Mouse (Mus musculus) heart, embryonic 14.5 days (tissue): ENCODE measurements at regions not wholly inside any gene's neighbourhood (a gene's known extent, or its start where the extent isn't known, plus 50 kb on each side); places are given as distances from the start of the nearest gene placed in this dataset.

Source experiments
- ATAC-seq: fragments of 200-750 bp; cut with Nextera tagmentation; 2 replicates; pipeline ENCODE4 v1.8.0; 2017; ENCODE audit warnings: low read depth, moderate TSS enrichment; ENCODE audit not compliant: insufficient number of reproducible peaks, insufficient read depth, low FRiP score
- H3K27ac ChIP-seq, 2 experiments: fragments of 200-500 bp in 1 of 2; fragments of 300-500 bp in 1 of 2; sonication (generic) in 1 of 2; replicated peaks in 1 of 2; 2 replicates each; pipeline ENCODE4 v1.5.1; 2012 to 2014; ENCODE audit warnings: low read depth in 2 of 2, low read length in 2 of 2, control low read depth in 1 of 2, mild to moderate bottlenecking in 1 of 2, mixed read lengths in 1 of 2; ENCODE audit not compliant: control insufficient read depth in 1 of 2, insufficient read depth in 1 of 2
- H3K27me3 ChIP-seq: fragments of 300-500 bp; sonication (generic); 2 replicates; pipeline ENCODE4 v1.6.1; 2014; ENCODE audit warnings: mild to moderate bottlenecking, low read length, control low read depth; ENCODE audit not compliant: control insufficient read depth, insufficient read depth
- H3K36me3 ChIP-seq: fragments of 300-500 bp; sonication (generic); 2 replicates; pipeline ENCODE4 v1.6.1; 2014; ENCODE audit warnings: mild to moderate bottlenecking, control low read depth, low read length, mixed read lengths; ENCODE audit not compliant: control insufficient read depth, insufficient read depth
- H3K4me1 ChIP-seq, 2 experiments: fragments of 200-500 bp in 1 of 2; fragments of 300-500 bp in 1 of 2; sonication (generic) in 1 of 2; 2 replicates each; pipeline ENCODE4 v1.6.1; 2012 to 2014; ENCODE audit warnings: low read length in 2 of 2, control low read depth in 1 of 2, mixed read lengths in 1 of 2; ENCODE audit not compliant: control insufficient read depth in 2 of 2, insufficient read depth in 2 of 2
- H3K4me2 ChIP-seq: fragments of 300-500 bp; sonication (generic); 2 replicates; pipeline ENCODE4 v1.6.1; 2014; ENCODE audit warnings: mild to moderate bottlenecking, low read length
- H3K4me3 ChIP-seq, 2 experiments: fragments of 200-500 bp in 1 of 2; fragments of 300-500 bp in 1 of 2; sonication (generic) in 1 of 2; 2 replicates each; pipeline ENCODE4 v1.5.1; 2012 to 2014; ENCODE audit warnings: low read length in 2 of 2, mild to moderate bottlenecking in 2 of 2, control low read depth in 1 of 2, low read depth in 1 of 2, moderate library complexity in 1 of 2; ENCODE audit not compliant: control insufficient read depth in 1 of 2, insufficient read depth in 1 of 2
- H3K9ac ChIP-seq: fragments of 300-500 bp; sonication (generic); 2 replicates; pipeline ENCODE4 v1.6.1; 2014; ENCODE audit warnings: mild to moderate bottlenecking, low read length
- H3K9me3 ChIP-seq: fragments of 300-500 bp; sonication (generic); 2 replicates; pipeline ENCODE4 v1.6.1; 2016; ENCODE audit warnings: low read length, control low read depth; ENCODE audit not compliant: control insufficient read depth
- WGBS: fragments of 180-500 bp; shearing (Covaris S2); extraction: QIAGEN DNeasy Blood & Tissue Kit; methylation state at CpG from one replicate; pipeline ENCODE4 v1.1.7; 2014; 5-methylcytosine and 5-hydroxymethylcytosine counted together

DNA sequence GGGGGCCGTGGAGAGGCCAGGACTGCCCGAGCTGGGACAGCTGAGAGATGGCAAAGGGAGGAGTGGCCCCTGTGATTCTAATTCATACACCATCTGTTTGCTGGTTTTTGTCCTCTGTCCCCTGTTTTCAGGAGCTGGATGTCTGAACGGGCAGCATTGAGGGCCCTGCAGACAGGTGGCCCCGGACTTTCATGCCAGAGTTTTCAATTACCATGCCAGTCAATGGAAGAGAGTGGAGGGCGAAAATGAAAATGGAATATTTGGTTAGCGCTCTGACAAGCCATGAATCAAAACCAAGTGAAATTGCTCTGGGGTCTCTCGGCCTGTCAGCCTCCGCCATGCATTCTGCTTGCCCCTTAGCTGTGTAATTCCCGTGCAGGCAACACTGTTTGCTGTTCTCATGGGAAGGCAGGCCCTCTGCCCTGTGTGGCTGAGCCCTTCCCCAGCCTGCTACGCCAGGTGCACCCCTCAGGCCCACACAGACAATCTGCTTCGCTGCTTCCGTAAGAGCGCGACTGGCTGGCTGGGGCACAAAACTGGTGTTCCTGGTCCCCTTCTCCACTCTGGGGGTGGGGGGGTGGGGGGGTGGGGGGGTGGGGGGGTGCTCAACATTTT, 127.9 kb upstream of the 9630041A04Rik start:
- no peaks in the 10 kb centered on the region for H3K9me3 ChIP-seq
- no peak for ATAC-seq
- H3K36me3 ChIP-seq: no peaks in the 10 kb centered on the region
- 76% methylated on average over 14 of the region's 14 CpGs for WGBS
- H3K27me3 ChIP-seq: no peaks in the 10 kb centered on the region
- no peak overlapping the region for H3K4me3 ChIP-seq
- no peaks in the 10 kb centered on the region for H3K4me1 ChIP-seq
- H3K27ac ChIP-seq: no peak overlapping the region
- H3K4me2 ChIP-seq: no peak overlapping the region
- H3K9ac ChIP-seq: no peak overlapping the region

DNA sequence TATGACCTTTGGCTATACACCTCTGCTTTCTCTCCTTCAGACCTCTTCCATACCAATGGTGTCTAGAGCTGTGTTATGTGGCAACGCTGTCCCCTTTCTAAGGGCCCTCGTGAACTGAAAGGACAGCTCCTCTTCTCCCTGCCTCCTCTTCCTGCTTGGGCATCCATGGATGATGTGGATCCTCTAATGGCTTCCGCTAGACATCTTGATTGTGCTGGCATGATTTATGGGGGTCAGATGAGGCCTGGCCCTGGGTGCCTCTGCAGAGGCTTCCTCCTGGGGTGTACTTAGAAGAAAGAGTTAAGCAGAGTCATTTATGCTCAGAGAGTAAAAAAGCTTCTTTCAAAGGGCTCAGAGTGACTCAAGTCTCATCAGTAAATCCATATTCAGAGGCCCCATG, 131.5 kb upstream of the 9630041A04Rik start:
- WGBS: 78% methylated on average over 3 of the region's 3 CpGs
- Histone ChIP-seq H3K4me3 (no peak overlapping the region), H3K27me3 (no peaks in the 10 kb centered on the region), H3K36me3 (no peaks in the 10 kb centered on the region), H3K9me3 (no peaks in the 10 kb centered on the region), H3K27ac (no peak overlapping the region), H3K9ac (no peak overlapping the region), H3K4me1 (no peaks in the 10 kb centered on the region), H3K4me2 (no peak overlapping the region)
- ATAC-seq: no peak

DNA sequence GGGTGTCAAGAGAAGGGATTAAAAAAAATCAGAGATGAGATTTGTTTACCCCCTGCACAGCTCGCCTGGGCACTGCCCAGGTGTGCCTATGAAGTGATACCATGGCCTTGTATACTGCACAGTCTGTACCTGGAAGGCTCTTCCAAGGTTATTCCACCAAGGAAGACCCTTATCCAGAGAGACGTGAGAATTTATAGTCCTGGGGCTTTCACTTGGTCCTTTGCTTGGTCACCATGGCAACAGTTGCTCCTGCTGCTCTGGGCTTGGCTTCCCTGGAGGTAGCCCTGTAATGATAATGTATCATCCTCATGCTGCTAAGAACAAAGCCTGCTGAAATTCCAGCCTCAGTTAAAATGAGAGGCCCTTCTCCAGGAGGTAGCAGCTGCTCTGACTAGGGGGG, 143.7 kb upstream of the 9630041A04Rik start:
- H3K4me2 ChIP-seq: no peak overlapping the region
- H3K4me1 ChIP-seq: no peaks in the 10 kb centered on the region
- ATAC-seq: no peak
- no peak overlapping the region for H3K9ac ChIP-seq
- no peaks in the 10 kb centered on the region for H3K9me3 ChIP-seq
- WGBS: 33% methylated on average over 2 of the region's 2 CpGs
- no peaks in the 10 kb centered on the region for H3K27me3 ChIP-seq
- no peak overlapping the region for H3K4me3 ChIP-seq
- H3K36me3 ChIP-seq: no peaks in the 10 kb centered on the region
- H3K27ac ChIP-seq: no peak overlapping the region

DNA sequence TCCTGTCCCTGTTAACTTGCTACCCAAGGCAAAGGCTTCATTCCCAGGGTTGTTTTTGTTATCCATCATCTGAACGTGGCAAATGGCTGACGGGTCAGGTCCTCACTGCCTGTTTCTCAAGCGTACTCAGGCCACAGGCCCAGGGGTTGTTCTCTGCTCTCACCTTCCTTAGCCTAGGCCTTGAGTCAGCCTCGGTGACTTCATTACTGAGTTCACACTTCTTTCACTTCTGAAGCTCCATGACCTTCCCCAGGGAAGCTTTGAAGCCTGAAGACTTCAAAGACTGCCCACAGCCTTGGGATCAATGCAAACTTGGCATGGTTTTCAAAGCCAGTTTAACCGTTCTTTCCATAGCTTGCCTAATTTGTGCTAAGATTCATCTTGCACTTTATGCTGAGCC, 145.3 kb upstream of the 9630041A04Rik start:
- Histone ChIP-seq H3K9me3 (no peaks in the 10 kb centered on the region), H3K36me3 (no peaks in the 10 kb centered on the region), H3K4me1 (no peaks in the 10 kb centered on the region), H3K9ac (no peak overlapping the region), H3K4me2 (no peak overlapping the region), H3K27me3 (no peaks in the 10 kb centered on the region), H3K4me3 (no peak overlapping the region), H3K27ac (no peak overlapping the region)
- ATAC-seq: no peak
- WGBS: 47% methylated on average over 5 of the region's 5 CpGs

DNA sequence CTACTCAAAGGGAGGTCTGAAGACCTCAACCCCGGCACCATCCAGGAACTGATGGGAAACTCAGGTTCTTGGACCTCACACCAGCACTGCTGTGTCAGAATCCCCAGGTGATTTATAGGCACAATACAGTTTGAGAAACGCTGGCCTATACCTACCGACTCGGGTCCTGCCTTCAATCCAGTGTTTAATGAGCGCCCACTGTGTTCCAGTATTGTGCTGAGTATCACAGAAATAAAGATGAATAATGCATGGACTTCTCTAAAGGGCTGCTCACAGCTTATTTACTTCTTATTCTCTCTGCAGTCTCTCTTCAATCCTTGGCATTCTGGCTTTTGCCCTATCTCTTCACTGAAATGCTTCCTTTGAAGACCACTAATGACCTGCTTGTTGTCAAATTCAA, 146.8 kb upstream of the 9630041A04Rik start:
- ATAC-seq: no peak
- 82% methylated on average over 5 of the region's 5 CpGs for WGBS
- H3K27me3 ChIP-seq: no peaks in the 10 kb centered on the region

DNA sequence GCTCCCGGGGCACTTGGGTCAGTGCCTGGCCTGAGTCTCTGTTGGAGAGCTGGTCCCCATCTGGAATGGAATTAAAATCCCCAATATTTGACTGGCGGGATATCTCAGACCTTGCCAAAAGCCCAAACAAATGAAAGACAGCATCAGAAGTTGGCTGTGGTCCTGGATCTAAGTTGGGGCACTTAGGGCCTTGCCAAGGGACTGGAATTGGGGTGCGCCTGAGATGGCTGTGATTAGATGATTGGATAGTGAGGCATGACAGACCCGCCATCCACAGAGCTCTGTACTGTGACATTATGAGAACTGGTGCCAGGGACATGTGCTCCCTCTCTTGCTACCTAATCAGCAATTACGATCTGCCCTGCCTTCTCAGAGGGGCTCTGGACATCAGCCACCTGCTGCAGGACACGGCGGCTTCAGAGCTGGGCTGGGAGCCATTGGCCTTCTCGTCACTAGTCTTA, 151.0 kb upstream of the 9630041A04Rik start:
- Histone ChIP-seq H3K4me3 (no peak overlapping the region), H3K4me1 (no peaks in the 10 kb centered on the region), H3K4me2 (no peak overlapping the region), H3K27ac (no peak overlapping the region), H3K27me3 (no peaks in the 10 kb centered on the region), H3K9ac (no peak overlapping the region), H3K36me3 (no peaks in the 10 kb centered on the region), H3K9me3 (no peaks in the 10 kb centered on the region)
- WGBS: 80% methylated on average over 8 of the region's 8 CpGs
- ATAC-seq: no peak

More for the DNA sequence above, 146.8 kb upstream of the 9630041A04Rik start:
- Histone ChIP-seq H3K27ac (no peak overlapping the region), H3K9me3 (no peaks in the 10 kb centered on the region), H3K4me3 (no peak overlapping the region), H3K4me2 (no peak overlapping the region), H3K36me3 (no peaks in the 10 kb centered on the region), H3K4me1 (no peaks in the 10 kb centered on the region), H3K9ac (no peak overlapping the region)

DNA sequence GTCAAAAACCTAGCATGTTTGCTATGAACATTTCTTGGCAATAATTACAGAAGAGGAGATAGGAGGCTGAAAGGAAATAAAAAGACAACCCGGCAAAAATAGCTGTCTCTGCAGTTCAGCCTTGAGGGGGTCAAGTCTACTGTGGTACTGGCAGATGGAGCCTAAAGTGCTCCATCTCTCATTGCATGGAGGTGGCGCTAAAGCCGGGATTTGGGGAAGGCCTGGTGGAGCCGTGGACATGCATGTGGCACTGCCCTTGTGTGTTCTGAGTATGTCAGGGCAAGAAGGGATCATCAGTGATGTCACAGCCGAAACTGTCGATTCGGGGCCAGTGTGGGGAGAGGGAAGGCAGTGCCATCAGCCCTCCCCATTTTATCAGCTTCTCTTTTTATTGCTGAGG, 161.3 kb upstream of the 9630041A04Rik start:
- Histone ChIP-seq H3K4me3 (no peak overlapping the region), H3K9me3 (no peaks in the 10 kb centered on the region), H3K27ac (no peak overlapping the region), H3K4me2 (no peak overlapping the region), H3K36me3 (no peaks in the 10 kb centered on the region), H3K9ac (no peak overlapping the region), H3K4me1 (no peaks in the 10 kb centered on the region), H3K27me3 (no peaks in the 10 kb centered on the region)
- no peak for ATAC-seq
- WGBS: 71% methylated on average over 7 of the region's 7 CpGs

DNA sequence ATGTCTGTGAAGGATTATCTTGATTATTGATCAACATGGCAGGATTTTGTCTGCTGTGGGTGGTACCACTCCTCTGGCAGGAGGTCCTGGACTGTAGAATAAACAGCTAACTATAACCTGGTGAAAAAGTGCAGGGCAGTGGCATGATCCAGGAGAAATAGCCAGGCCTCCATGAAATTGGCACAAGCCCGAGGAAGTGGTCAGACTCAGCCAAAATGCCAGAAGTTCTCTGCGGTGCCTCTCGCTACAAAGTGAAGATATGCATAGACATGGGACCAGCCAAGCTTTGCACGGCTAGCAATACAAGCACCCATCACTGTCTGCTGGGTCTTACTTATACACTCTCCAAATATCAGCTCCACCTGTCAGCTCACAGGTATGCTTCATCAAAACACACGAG, 167.6 kb upstream of the 9630041A04Rik start:
- H3K27ac ChIP-seq: no peak overlapping the region
- no peak overlapping the region for H3K4me2 ChIP-seq
- no peaks in the 10 kb centered on the region for H3K9me3 ChIP-seq
- no peaks in the 10 kb centered on the region for H3K36me3 ChIP-seq
- H3K27me3 ChIP-seq: peaks cover 16% of the 10 kb centered on the region
- no peak for ATAC-seq
- no peak overlapping the region for H3K4me3 ChIP-seq
- no peak overlapping the region for H3K9ac ChIP-seq
- H3K4me1 ChIP-seq: no peaks in the 10 kb centered on the region
- 84% methylated on average over 5 of the region's 5 CpGs for whole genome bisulfite sequencing
